Mouse (Mus musculus) heart, embryonic 12.5 days (tissue): Measurements from ENCODE around the gene Pold1. TPM values are rescaled to one million over a fixed set of nuclear protein-coding genes. Genes with fewer than 3 reads are reported as not detected.

Source experiments
- ATAC-seq: fragments of 200-750 bp; cut with Nextera tagmentation; 2 replicates; pipeline ENCODE4 v1.8.0; 2017; ENCODE audit warnings: moderate TSS enrichment, moderate library complexity; ENCODE audit not compliant: insufficient number of reproducible peaks, low FRiP score
- H3K27ac ChIP-seq: fragments of 300-500 bp; sonication (generic); 2 replicates; pipeline ENCODE4 v1.5.1; 2016; ENCODE audit warnings: mild to moderate bottlenecking, moderate library complexity; ENCODE audit not compliant: poor library complexity, severe bottlenecking
- H3K27me3 ChIP-seq: fragments of 300-500 bp; sonication (generic); replicated peaks from 2 replicates; pipeline ENCODE4 v1.6.1; 2016; ENCODE audit warnings: mild to moderate bottlenecking, moderate library complexity
- H3K36me3 ChIP-seq: fragments of 300-500 bp; sonication (generic); 2 replicates; pipeline ENCODE4 v1.6.1; 2016; ENCODE audit warnings: mild to moderate bottlenecking, moderate library complexity
- H3K4me1 ChIP-seq: fragments of 300-500 bp; sonication (generic); replicated peaks from 2 replicates; pipeline ENCODE4 v1.6.1; 2016; ENCODE audit warnings: mild to moderate bottlenecking
- H3K4me2 ChIP-seq: fragments of 300-500 bp; sonication (generic); 2 replicates; pipeline ENCODE4 v1.6.1; 2016; ENCODE audit warnings: mild to moderate bottlenecking, moderate library complexity
- H3K4me3 ChIP-seq: fragments of 300-500 bp; sonication (generic); 2 replicates; pipeline ENCODE4 v1.5.1; 2016; ENCODE audit warnings: mild to moderate bottlenecking
- H3K9ac ChIP-seq: fragments of 300-500 bp; sonication (generic); 2 replicates; pipeline ENCODE4 v1.6.1; 2016; ENCODE audit warnings: mild to moderate bottlenecking, moderate library complexity
- H3K9me3 ChIP-seq: fragments of 300-500 bp; sonication (generic); replicated peaks from 2 replicates; pipeline ENCODE4 v1.6.1; 2016; ENCODE audit warnings: mild to moderate bottlenecking, moderate library complexity
- WGBS: fragments of 180-500 bp; shearing (Covaris S2); methylation state at CpG from one replicate; pipeline ENCODE4 v1.1.7; 2016; 5-methylcytosine and 5-hydroxymethylcytosine counted together
- polyA plus RNA-seq: library from polyadenylated mRNA; unstranded; fragments of >200 nt; fragmentation: Nextera tagmentation; extraction: Ambion mirVana; gene quantifications from 2 replicates; pipeline ENCODE4 v1.2.1, GENCODE M21; 2016

Gene Pold1
- polyA plus RNA-seq, 1 experiment from 2014 or later, result 68.1 TPM

DNA sequence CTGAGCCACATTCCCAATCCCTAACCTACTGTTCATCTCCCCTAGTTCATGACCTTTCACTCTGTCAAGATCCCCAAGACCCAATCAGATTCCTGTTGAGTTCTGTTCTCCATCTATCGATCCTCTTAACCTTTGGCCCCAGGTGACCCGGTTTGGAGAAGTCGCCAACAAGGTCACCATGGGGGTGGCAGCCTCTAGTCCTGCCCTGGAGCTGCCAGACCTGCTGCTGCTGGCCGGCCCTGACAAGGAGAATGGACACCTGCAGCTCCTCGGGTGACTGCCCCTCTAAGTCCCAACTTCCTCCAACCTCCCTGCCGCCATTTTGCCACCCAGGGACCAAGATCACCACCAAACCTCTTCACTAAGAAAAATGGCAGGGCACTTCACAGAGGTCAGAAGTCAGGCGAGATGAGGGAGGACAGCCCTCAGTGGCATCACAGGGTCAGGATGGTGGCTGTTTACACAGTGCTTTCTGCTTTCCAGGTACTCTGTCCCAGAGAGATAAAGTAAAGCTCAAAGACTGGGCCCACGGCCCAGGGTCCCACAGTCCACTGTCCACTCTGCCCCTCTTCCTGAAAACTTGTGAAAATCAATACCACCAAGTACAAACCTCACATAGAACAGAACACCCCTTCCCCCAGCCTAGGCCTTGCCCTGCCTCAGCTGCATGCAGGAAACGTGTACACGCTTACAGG lies 51.1 kb downstream of the Pold1 start:
- peaks cover 13% of the 10 kb centered on the region for H3K4me1 ChIP-seq
- ATAC-seq, result no peak
- peak overlapping the region; percentile 75 for H3K4me2 ChIP-seq
- peaks cover 18% of the 10 kb centered on the region for H3K36me3 ChIP-seq
- H3K9ac ChIP-seq, result no peak overlapping the region
- H3K4me3 ChIP-seq, result peak overlapping the region; percentile 72
- no peaks in the 10 kb centered on the region for H3K9me3 ChIP-seq
- WGBS, result 81% methylated on average over 10 of the region's 10 CpGs
- peaks cover 28% of the 10 kb centered on the region for H3K27me3 ChIP-seq
- no peak overlapping the region for H3K27ac ChIP-seq

DNA sequence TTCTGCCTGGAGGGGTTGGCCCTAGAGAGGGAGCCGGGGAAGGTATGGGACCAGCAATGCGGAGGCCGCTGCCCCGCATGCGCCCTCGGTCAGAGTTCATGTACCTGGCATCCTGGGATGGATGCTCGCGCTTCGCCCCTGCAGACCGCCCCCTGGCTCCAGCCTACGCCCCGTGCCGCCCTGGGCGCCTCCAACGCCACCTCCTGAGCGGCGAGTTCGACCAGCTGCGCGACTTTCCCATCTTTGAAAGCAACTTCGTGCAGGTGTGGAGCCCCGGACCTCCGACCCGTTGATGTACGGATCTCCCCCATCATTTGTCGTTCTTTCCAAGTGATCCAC lies 51.9 kb downstream of the Pold1 start:
- peak overlapping the region; percentile 72 for H3K4me3 ChIP-seq
- ATAC-seq, result peak; percentile 65
- H3K4me1 ChIP-seq, result peaks cover 13% of the 10 kb centered on the region
- no peaks in the 10 kb centered on the region for H3K9me3 ChIP-seq
- H3K36me3 ChIP-seq, result peaks cover 26% of the 10 kb centered on the region
- peaks cover 28% of the 10 kb centered on the region for H3K27me3 ChIP-seq
- WGBS, result under 1% methylated on average over 26 of the region's 26 CpGs
- H3K4me2 ChIP-seq, result peak overlapping the region; percentile 75
- peak overlapping the region; percentile 68 for H3K27ac ChIP-seq
- H3K9ac ChIP-seq, result peak overlapping the region; percentile 69

DNA sequence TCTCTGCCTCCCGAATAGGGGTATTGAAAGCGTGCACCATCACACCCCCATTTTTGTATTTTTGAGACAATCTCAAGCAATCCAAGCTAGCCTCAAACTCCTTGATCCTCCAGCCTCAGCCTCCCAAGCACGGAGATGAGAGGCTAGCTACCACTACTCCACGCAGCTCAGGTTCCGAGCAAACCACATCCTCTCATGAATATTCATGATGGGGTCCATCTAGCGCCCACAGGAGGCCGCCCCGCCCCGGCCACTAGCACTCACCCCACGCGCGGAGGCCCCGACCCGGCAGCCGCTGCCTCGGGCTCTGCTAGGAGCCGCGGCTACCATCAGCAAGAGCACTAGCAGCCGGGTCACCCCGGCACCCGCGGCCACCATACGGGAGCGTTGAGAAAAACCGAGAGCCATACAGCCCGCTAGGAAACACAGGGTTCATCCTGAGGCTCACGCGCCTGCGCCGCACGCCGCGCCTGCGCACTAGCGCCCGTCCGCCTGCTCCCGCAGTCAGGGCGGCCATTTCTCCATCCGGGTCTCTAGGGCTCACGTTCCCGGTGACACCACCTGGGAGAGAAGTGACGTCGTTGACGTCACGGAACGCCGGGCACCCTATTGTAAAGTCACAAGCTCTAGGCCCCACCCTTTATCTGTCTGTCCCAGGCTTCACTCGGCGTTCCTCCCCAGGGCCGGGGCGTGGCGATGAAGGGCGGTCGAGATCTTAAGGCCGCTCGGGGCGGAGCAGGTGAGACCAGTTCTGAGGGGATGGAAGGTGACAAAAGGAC lies 52.5 kb downstream of the Pold1 start, which contains the start of the genes Emc10 and Fam71e1:
Gene Emc10, minus strand, starts transcription at position 538 of the 779 bp plus-strand sequence.
Gene Fam71e1, plus strand, starts transcription at position 590 of the 779 bp plus-strand sequence.
- H3K4me1 ChIP-seq, result peaks cover 13% of the 10 kb centered on the region
- WGBS, result 1% methylated on average over 58 of the region's 58 CpGs
- H3K27me3 ChIP-seq, result peaks cover 27% of the 10 kb centered on the region
- H3K36me3 ChIP-seq, result peaks cover 31% of the 10 kb centered on the region
- peak within 1 kb of the TSS; percentile 83 for H3K9ac ChIP-seq
- H3K4me3 ChIP-seq, result peak within 1 kb of the TSS; percentile 72
- H3K27ac ChIP-seq, result peak within 1 kb of the TSS; percentile 92
- ATAC-seq, result peak; percentile 96
- peak within 1 kb of the TSS; percentile 75 for H3K4me2 ChIP-seq
- no peaks in the 10 kb centered on the region for H3K9me3 ChIP-seq

- Histone ChIP-seq H3K36me3 (peaks cover 42% of the 10 kb centered on the region), H3K9ac (peak overlapping the region; percentile 83; the same call in 1 of the 2 replicates), H3K4me2 (peak overlapping the region; percentile 75), H3K27me3 (peaks cover 16% of the 10 kb centered on the region), H3K4me1 (peaks cover 13% of the 10 kb centered on the region), H3K9me3 (no peaks in the 10 kb centered on the region), H3K4me3 (peak overlapping the region; percentile 72), H3K27ac (no peak overlapping the region)
- no peak for ATAC-seq
- 84% methylated on average over 7 of the region's 7 CpGs for WGBS
Observed at GRCm38 (mm10) chr7:44495086-44495485, 53.6 kb downstream of the Pold1 start.

DNA sequence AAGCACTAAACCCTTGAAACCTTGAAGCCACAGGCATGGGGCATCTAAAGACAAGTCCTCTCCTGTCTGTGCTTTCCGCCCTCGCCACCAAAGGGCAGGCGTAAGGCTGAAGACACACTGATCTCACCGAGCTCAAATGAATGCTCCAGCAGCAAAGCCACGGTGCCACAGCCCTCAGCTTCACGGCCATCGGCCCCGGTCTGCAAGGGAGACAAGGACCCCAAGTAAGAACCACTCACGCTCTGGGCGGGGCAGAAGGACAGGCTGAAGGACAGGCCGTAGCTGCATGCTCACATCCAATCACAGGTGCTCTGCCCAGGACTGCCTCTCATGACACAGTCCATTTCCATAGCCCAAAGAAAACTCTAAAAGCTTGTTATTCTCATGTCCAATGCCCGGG lies 54.0 kb downstream of the Pold1 start:
- H3K36me3 ChIP-seq, result peaks cover 46% of the 10 kb centered on the region
- 91% methylated on average over 12 of the region's 12 CpGs for WGBS
- ATAC-seq, result no peak

DNA sequence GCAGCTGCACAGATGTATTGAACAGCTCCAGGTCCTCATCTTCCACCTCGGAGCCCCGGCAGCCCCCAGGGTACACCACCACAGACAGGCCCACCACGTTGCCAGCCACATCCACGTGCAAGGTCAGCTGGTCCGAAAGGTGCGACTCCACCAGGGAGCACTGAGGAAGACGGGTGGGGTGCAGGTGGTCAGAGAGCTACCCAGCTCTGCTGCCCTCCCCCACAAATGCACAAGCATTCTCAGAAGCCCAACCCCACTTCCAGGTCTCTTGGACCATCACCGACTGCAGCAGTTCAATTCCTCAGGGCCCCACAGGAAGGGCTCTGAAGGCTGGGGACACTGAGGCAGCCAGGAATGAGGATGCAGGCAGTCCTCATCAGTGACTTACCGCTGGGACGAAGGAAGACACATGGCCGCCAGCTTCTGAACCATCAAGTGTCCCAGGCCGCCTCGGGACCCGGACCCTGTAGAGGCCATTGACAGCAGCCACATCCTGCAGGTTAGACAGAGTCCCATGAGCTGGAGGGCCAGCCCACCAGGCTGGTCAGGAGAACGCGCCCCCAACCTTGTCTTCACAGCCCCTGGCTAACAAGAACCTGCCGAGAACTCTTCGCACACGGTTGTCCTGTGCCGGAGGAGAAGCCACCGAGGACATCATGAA lies 56.4 kb downstream of the Pold1 start:
- no peaks in the 10 kb centered on the region for H3K9me3 ChIP-seq
- H3K4me2 ChIP-seq, result no peak overlapping the region
- no peaks in the 10 kb centered on the region for H3K27me3 ChIP-seq
- WGBS, result 95% methylated on average over 21 of the region's 21 CpGs
- no peak overlapping the region for H3K4me3 ChIP-seq
- H3K27ac ChIP-seq, result no peak overlapping the region
- ATAC-seq, result no peak
- peaks cover 13% of the 10 kb centered on the region for H3K4me1 ChIP-seq
- no peak overlapping the region for H3K9ac ChIP-seq
- peaks cover 53% of the 10 kb centered on the region for H3K36me3 ChIP-seq

More for the DNA sequence above, 54.0 kb downstream of the Pold1 start:
- Histone ChIP-seq H3K27me3 (peaks cover 13% of the 10 kb centered on the region), H3K9ac (no peak overlapping the region), H3K4me2 (no peak overlapping the region), H3K9me3 (no peaks in the 10 kb centered on the region), H3K4me1 (peaks cover 13% of the 10 kb centered on the region), H3K27ac (no peak overlapping the region), H3K4me3 (no peak overlapping the region)

- ATAC-seq, result no peak
- Histone ChIP-seq H3K4me2 (no peak overlapping the region), H3K36me3 (peaks cover 53% of the 10 kb centered on the region), H3K9ac (no peak overlapping the region), H3K4me1 (peaks cover 13% of the 10 kb centered on the region), H3K27ac (no peak overlapping the region), H3K4me3 (no peak overlapping the region), H3K27me3 (no peaks in the 10 kb centered on the region), H3K9me3 (no peaks in the 10 kb centered on the region)
- WGBS, result 94% methylated on average over 5 of the region's 5 CpGs
Observed at GRCm38 (mm10) chr7:44491391-44491790, 57.3 kb downstream of the Pold1 start.

- H3K36me3 ChIP-seq, result peaks cover 54% of the 10 kb centered on the region
- no peak overlapping the region for H3K4me2 ChIP-seq
- no peak overlapping the region for H3K27ac ChIP-seq
- peak overlapping the region; percentile 1; the same call in 1 of the 2 replicates for H3K9ac ChIP-seq
- no peaks in the 10 kb centered on the region for H3K9me3 ChIP-seq
- no peaks in the 10 kb centered on the region for H3K27me3 ChIP-seq
- no peak overlapping the region for H3K4me3 ChIP-seq
- 87% methylated on average over 4 of the region's 4 CpGs for WGBS
- ATAC-seq, result no peak
- H3K4me1 ChIP-seq, result peaks cover 14% of the 10 kb centered on the region
Observed at GRCm38 (mm10) chr7:44490281-44490680, 58.4 kb downstream of the Pold1 start.

- Histone ChIP-seq H3K9me3 (no peaks in the 10 kb centered on the region), H3K36me3 (peaks cover 59% of the 10 kb centered on the region)
- 94% methylated on average over 8 of the region's 8 CpGs for WGBS
Observed at GRCm38 (mm10) chr7:44488545-44488944, 60.1 kb downstream of the Pold1 start.

GRCm38 (mm10) chr7:44487936-44488335 lies 60.7 kb downstream of the Pold1 start:
- H3K4me1 ChIP-seq, result peaks cover 18% of the 10 kb centered on the region
- no peak overlapping the region for H3K4me2 ChIP-seq
- H3K4me3 ChIP-seq, result no peak overlapping the region
- H3K9me3 ChIP-seq, result no peaks in the 10 kb centered on the region
- WGBS, result 81% methylated on average over 7 of the region's 7 CpGs
- H3K27ac ChIP-seq, result no peak overlapping the region
- H3K27me3 ChIP-seq, result no peaks in the 10 kb centered on the region
- H3K9ac ChIP-seq, result no peak overlapping the region
- no peak for ATAC-seq
- H3K36me3 ChIP-seq, result peaks cover 54% of the 10 kb centered on the region

More at GRCm38 (mm10) chr7:44488545-44488944, 60.1 kb downstream of the Pold1 start:
- Histone ChIP-seq H3K4me2 (no peak overlapping the region), H3K27me3 (no peaks in the 10 kb centered on the region), H3K9ac (no peak overlapping the region), H3K4me3 (no peak overlapping the region), H3K27ac (no peak overlapping the region), H3K4me1 (peaks cover 18% of the 10 kb centered on the region)
- no peak for ATAC-seq
